Mouse (Mus musculus) kidney, adult 2 months (tissue): ENCODE results near the gene Inpp5d. TPM values are rescaled to one million over a fixed set of nuclear protein-coding genes. Genes with fewer than 3 reads are reported as not detected.
"Not testable (repeated sequence)": the region's sequence is repeated elsewhere in the genome, so short reads cannot be mapped to it uniquely, and the experiment has no call there.

ENCODE experiments used
- DNase-seq: peaks from one replicate; pipeline ENCODE4 v3.0.0; 2021
- H3K27ac ChIP-seq: fragments of 200-500 bp; 2 replicates; pipeline ENCODE4 v1.5.1; 2012; ENCODE audit warnings: low read depth, low read length, control low read depth, inconsistent platforms; ENCODE audit not compliant: insufficient read depth
- H3K27me3 ChIP-seq: fragments of 200-500 bp; replicated peaks from 2 replicates; pipeline ENCODE4 v1.6.1; 2012; ENCODE audit warnings: mild to moderate bottlenecking, moderate library complexity, low read length, inconsistent platforms; ENCODE audit not compliant: control insufficient read depth, insufficient read depth
- H3K36me3 ChIP-seq: fragments of 200-500 bp; 2 replicates; pipeline ENCODE4 v1.6.1; 2012; ENCODE audit warnings: mild to moderate bottlenecking, moderate library complexity, low read length, inconsistent platforms; ENCODE audit not compliant: control insufficient read depth, insufficient read depth
- H3K4me1 ChIP-seq: fragments of 200-500 bp; 2 replicates; pipeline ENCODE4 v1.6.1; 2011; ENCODE audit warnings: low read length; ENCODE audit not compliant: control insufficient read depth, insufficient read depth
- H3K4me3 ChIP-seq: fragments of 200-500 bp; 2 replicates; pipeline ENCODE4 v1.5.1; 2011; ENCODE audit warnings: mild to moderate bottlenecking, low read depth, low read length, control low read depth; ENCODE audit not compliant: insufficient read depth
- CTCF ChIP-seq: fragments of 200-500 bp; conservative IDR thresholded peaks from 2 replicates; pipeline ENCODE4 v1.5.1; 2011; ENCODE audit warnings: low read depth, mild to moderate bottlenecking, control low read depth, low read length, moderate library complexity, mixed read lengths; ENCODE audit not compliant: insufficient read depth, insufficient read length
- POLR2A ChIP-seq: fragments of 200-500 bp; IDR thresholded peaks from one replicate; pipeline ENCODE4 v1.6.1; 2011; ENCODE audit warnings: low read depth, low read length, control low read depth
- WGBS: fragments of 180-500 bp; shearing (Covaris S2); methylation state at CpG from one replicate; pipeline ENCODE4 v1.1.7; 2018; 5-methylcytosine and 5-hydroxymethylcytosine counted together
- polyA plus RNA-seq: library from polyadenylated mRNA; depleted of rRNA; stranded (reverse); fragments of >200 nt; gene quantifications from 2 replicates; pipeline ENCODE4 v1.2.3, GENCODE M21; 2012

The Inpp5d gene
- polyA plus RNA-seq, 1 experiment, result 20.0 TPM

GRCm38 (mm10) chr1:87667006-87667405 lies 46.9 kb downstream of the Inpp5d start:
- no peaks in the 10 kb centered on the region for H3K27me3 ChIP-seq
- H3K27ac ChIP-seq, result no peak overlapping the region
- no peak overlapping the region for H3K4me3 ChIP-seq
- no peak for DNase-seq
- TF ChIP-seq CTCF (peak; percentile 20; the same call in 1 of the 2 replicates), POLR2A (no peak)
- 74% methylated on average over 1 of the region's 1 CpGs for WGBS
- no peaks in the 10 kb centered on the region for H3K4me1 ChIP-seq
- no peaks in the 10 kb centered on the region for H3K36me3 ChIP-seq

GRCm38 (mm10) chr1:87668300-87668699 lies 48.2 kb downstream of the Inpp5d start:
- WGBS, result 93% methylated on average over 7 of the region's 7 CpGs
- Histone ChIP-seq H3K27ac (no peak overlapping the region), H3K27me3 (no peaks in the 10 kb centered on the region), H3K4me3 (no peak overlapping the region), H3K4me1 (no peaks in the 10 kb centered on the region), H3K36me3 (no peaks in the 10 kb centered on the region)
- DNase-seq, result no peak
- TF ChIP-seq CTCF, result no peak
- no peak for TF ChIP-seq POLR2A

GRCm38 (mm10) chr1:87671483-87671882 lies 51.4 kb downstream of the Inpp5d start:
- H3K27ac ChIP-seq, result no peak overlapping the region
- H3K4me1 ChIP-seq, result no peaks in the 10 kb centered on the region
- no peaks in the 10 kb centered on the region for H3K36me3 ChIP-seq
- no peak for TF ChIP-seq POLR2A
- no peak for TF ChIP-seq CTCF
- 74% methylated on average over 4 of the region's 4 CpGs for WGBS
- H3K4me3 ChIP-seq, result no peak overlapping the region
- DNase-seq, result no peak
- H3K27me3 ChIP-seq, result no peaks in the 10 kb centered on the region

GRCm38 (mm10) chr1:87673822-87674604 lies 53.9 kb downstream of the Inpp5d start:
- no peak overlapping the region for H3K27ac ChIP-seq
- WGBS, result 68% methylated on average over 9 of the region's 9 CpGs
- H3K36me3 ChIP-seq, result no peaks in the 10 kb centered on the region
- DNase-seq, result no peak
- H3K4me3 ChIP-seq, result no peak overlapping the region
- H3K27me3 ChIP-seq, result no peaks in the 10 kb centered on the region
- H3K4me1 ChIP-seq, result no peaks in the 10 kb centered on the region
- no peak for TF ChIP-seq CTCF
- TF ChIP-seq POLR2A, result no peak

- no peak for TF ChIP-seq POLR2A
- TF ChIP-seq CTCF, result no peak
- H3K27ac ChIP-seq, result no peak overlapping the region
- WGBS, result 90% methylated on average over 6 of the region's 6 CpGs
These were observed 55.9 kb downstream of the Inpp5d start for GRCm38 (mm10) chr1:87676006-87676405.

GRCm38 (mm10) chr1:87679089-87679488 lies 59.0 kb downstream of the Inpp5d start:
- DNase-seq, result no peak
- Histone ChIP-seq H3K27me3 (no peaks in the 10 kb centered on the region), H3K27ac (no peak overlapping the region), H3K36me3 (no peaks in the 10 kb centered on the region), H3K4me3 (no peak overlapping the region), H3K4me1 (no peaks in the 10 kb centered on the region)
- TF ChIP-seq CTCF (no peak), POLR2A (no peak)
- 79% methylated on average over 5 of the region's 5 CpGs for WGBS

More at GRCm38 (mm10) chr1:87676006-87676405, 55.9 kb downstream of the Inpp5d start:
- H3K4me3 ChIP-seq, result no peak overlapping the region
- no peak for DNase-seq
- H3K36me3 ChIP-seq, result no peaks in the 10 kb centered on the region
- H3K27me3 ChIP-seq, result no peaks in the 10 kb centered on the region
- H3K4me1 ChIP-seq, result no peaks in the 10 kb centered on the region

GRCm38 (mm10) chr1:87680950-87681349 lies 60.8 kb downstream of the Inpp5d start:
- Histone ChIP-seq H3K36me3 (no peaks in the 10 kb centered on the region), H3K4me1 (no peaks in the 10 kb centered on the region), H3K27ac (no peak overlapping the region), H3K27me3 (no peaks in the 10 kb centered on the region), H3K4me3 (no peak overlapping the region)
- TF ChIP-seq CTCF (no peak), POLR2A (no peak)
- 88% methylated on average over 4 of the region's 4 CpGs for WGBS
- no peak for DNase-seq

- H3K27ac ChIP-seq, H3K4me3 ChIP-seq, H3K36me3 ChIP-seq, H3K27me3 ChIP-seq, DNase-seq, H3K4me1 ChIP-seq: not testable (repeated sequence)
- 87% methylated on average over 7 of the region's 7 CpGs for WGBS
These were observed 62.4 kb downstream of the Inpp5d start for GRCm38 (mm10) chr1:87682473-87682872.
